Mouse (Mus musculus) neutrophil, adult 83 days (primary cell): ENCODE measurements around the gene Cenpm. TPM values are rescaled to one million over a fixed set of nuclear protein-coding genes. Genes with fewer than 3 reads are reported as not detected.

ENCODE experiments used
- total RNA-seq, 2 experiments: library from RNA; stranded (reverse); gene quantifications; one replicate each; pipeline ENCODE4 v1.2.4; 2023

Cenpm gene
- total RNA-seq, result 10 to 100 TPM; 11.3 to 21.3 TPM

GRCm38 (mm10) chr15:82244115-82244804, at the start of gene Cenpm:
TSS of gene Cenpm (minus strand) at chr15:82244748.

GRCm38 (mm10) chr15:82274593-82274926, 30.0 kb upstream of the Cenpm start, which contains the start of gene Sept3:
TSS of gene Sept3 (plus strand) at chr15:82274893.

GRCm38 (mm10) chr15:82252097-82252496, 7.5 kb upstream of the Cenpm start, which contains the start of gene 1500009C09Rik:
TSS of gene 1500009C09Rik (plus strand) at chr15:82252397.

GRCm38 (mm10) chr15:82223657-82224601, 20.6 kb downstream of the Cenpm start, which contains the start of gene Tnfrsf13c:
TSS of gene Tnfrsf13c (minus strand) at chr15:82224369.

GRCm38 (mm10) chr15:82212752-82213063, 31.8 kb downstream of the Cenpm start, which contains the start of gene Shisa8:
TSS of gene Shisa8 (minus strand) at chr15:82212815.

Other genes with a start within 250 kb of the Cenpm start
- gene Desi1, start 210.9 kb downstream of the Cenpm start, total RNA-seq, result 10 to 100 TPM; 22.3 to 23.0 TPM
- gene Snu13, start 197.2 kb downstream of the Cenpm start, total RNA-seq, result 10 to 100 TPM; 46.9 to 48.5 TPM
- gene 4930407I10Rik, start 185.6 kb downstream of the Cenpm start, total RNA-seq, result not detected
- gene Mei1, start 174.8 kb downstream of the Cenpm start, total RNA-seq, result under 1 TPM; 0.11 to 0.18 TPM
- gene Ccdc134, start 116.8 kb downstream of the Cenpm start, total RNA-seq, result 10 to 100 TPM in 1 of 2 experiments, 1 to 10 TPM in 1; 9.4 to 12.5 TPM
- gene Srebf2, start 97.6 kb downstream of the Cenpm start, total RNA-seq, result 10 to 100 TPM; 56.0 to 67.1 TPM
- under 1 TPM in 1 of 2 experiments, not detected in 1; 0.31 TPM for gene Shisa8, start 31.9 kb downstream of the Cenpm start, total RNA-seq
- gene Tnfrsf13c, start 20.4 kb downstream of the Cenpm start, total RNA-seq, result 1 to 10 TPM; 1.2 to 2.0 TPM
- gene 1500009C09Rik, start 7.6 kb upstream of the Cenpm start, total RNA-seq, result not detected
- gene Sept3, start 30.1 kb upstream of the Cenpm start, total RNA-seq, result not detected
- under 1 TPM in 1 of 2 experiments, not detected in 1; 0.39 TPM for gene Wbp2nl, start 54.2 kb upstream of the Cenpm start, total RNA-seq
- 100 to 1,000 TPM in 1 of 2 experiments, 10 to 100 TPM in 1; 87.3 to 111 TPM for gene Naga, start 94.2 kb upstream of the Cenpm start, total RNA-seq
- 1 to 10 TPM; 2.8 to 4.0 TPM for gene Pheta2, start 94.2 kb upstream of the Cenpm start, total RNA-seq
- gene Smdt1, start 94.2 kb upstream of the Cenpm start, total RNA-seq, result 10 to 100 TPM; 83.6 to 85.6 TPM
- 10 to 100 TPM; 85.3 to 97.0 TPM for gene Ndufa6, start 109.6 kb upstream of the Cenpm start, total RNA-seq
- gene Cyp2d22, start 135.5 kb upstream of the Cenpm start, total RNA-seq, result under 1 TPM; 0.73 to 0.88 TPM
- not detected for gene Cyp2d11, start 149.3 kb upstream of the Cenpm start, total RNA-seq
- not detected for gene Cyp2d10, start 162.4 kb upstream of the Cenpm start, total RNA-seq
- gene Cyp2d9, start 188.7 kb upstream of the Cenpm start, total RNA-seq, result not detected